Mouse (Mus musculus): ENCODE measurements around the gene Tex45. TPM values are rescaled to one million over a fixed set of nuclear protein-coding genes. Genes with fewer than 3 reads are reported as not detected.

Gene Tex45
- total and polyA plus RNA-seq, 3 experiments, result not detected

DNA sequence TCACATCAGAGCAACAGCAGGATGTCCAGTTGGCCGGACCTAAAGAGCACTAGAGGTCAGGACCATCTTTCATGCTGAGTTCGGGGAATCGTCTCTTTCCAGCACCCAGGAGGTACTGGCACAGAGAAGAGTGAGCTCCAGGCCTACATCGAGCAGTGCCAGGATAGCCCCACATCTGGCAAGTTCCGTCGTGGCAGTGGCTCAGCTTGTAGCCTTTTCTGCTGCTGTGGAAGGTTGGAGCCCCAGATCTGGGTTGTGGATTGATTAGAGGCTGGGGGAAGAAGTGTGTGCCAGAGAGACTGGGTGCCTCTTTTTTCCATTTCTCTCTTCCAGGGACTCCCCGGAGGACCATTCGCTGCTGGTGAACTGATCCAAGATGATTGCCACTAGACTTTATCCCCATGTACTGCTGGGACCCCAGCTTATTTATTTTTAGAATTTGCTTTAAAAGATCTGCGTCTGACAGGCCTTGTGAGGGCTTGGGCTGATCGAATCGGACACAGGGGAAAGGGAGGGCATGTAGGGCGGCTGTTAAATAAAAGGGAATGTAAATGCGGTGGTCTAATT, 44.1 kb downstream of the Tex45 start:
- no peak overlapping the region for H3K4me3 ChIP-seq (replicated peaks in 1 of 3; ENCODE audit: low read depth in 2 of 3, low read length in 2 of 3, poor library complexity in 1 of 3)
- peaks cover 3% of the 10 kb centered on the region; the same call in 1 of the 2 replicates for H3K79me2 ChIP-seq (replicated peaks; ENCODE audit: control insufficient read depth, extremely low read depth, insufficient read depth, poor library complexity, severe bottlenecking)
- no peaks in the 10 kb centered on the region for H3K27me3 ChIP-seq (replicated peaks)
- no peak overlapping the region for H3K27ac ChIP-seq (ENCODE audit: insufficient read depth, low read depth)
- dilution Hi-C loops (cut with MboI; ENCODE audit: extremely low pct_ligation_motif_present, extremely low pct_unique_long_range_greater_than_20kb, low sequenced_read_pairs), result no loop called here
- H3K36me3 ChIP-seq (replicated peaks in 1 of 2; ENCODE audit: control insufficient read depth in 1 of 2, insufficient read depth in 1 of 2, low read length in 1 of 2), result peaks cover 32 to 60% of the 10 kb centered on the region in 2 experiments
- peak overlapping the region; percentile 47; the same call in 1 of the 2 replicates for H3K4me2 ChIP-seq (ENCODE audit: insufficient read depth, low read depth, poor library complexity, severe bottlenecking)
- no peaks in the 10 kb centered on the region for H3K9me3 ChIP-seq (replicated peaks; ENCODE audit: low read length)
- in situ Hi-C loops (cut with MboI; ENCODE audit: low pct_ligation_motif_present, low pct_unique_long_range_greater_than_20kb, low sequenced_read_pairs), result no loop called here
- DNase-seq (ENCODE audit: extremely low read depth), result no peak
- H3K9ac ChIP-seq (ENCODE audit: insufficient read depth, low read depth), result no peak overlapping the region
- TF ChIP-seq MAZ (IDR thresholded peaks at IDR 0.05; ENCODE audit: low read depth, low read length) (no peak), PAX5 (IDR thresholded peaks at IDR 0.05; ENCODE audit: low read length) (no peak), MAFK (IDR thresholded peaks at IDR 0.05; ENCODE audit: insufficient replicate concordance, low read length) (no peak), TBP (conservative IDR thresholded peaks at IDR 0.05; ENCODE audit: low read depth, low read length) (no peak), MEF2A (IDR thresholded peaks at IDR 0.05; ENCODE audit: borderline replicate concordance, low read depth, low read length) (no peak), ZNF384 (IDR thresholded peaks at IDR 0.05; ENCODE audit: low read depth, low read length) (no peak), CTCF (conservative IDR thresholded peaks at IDR 0.05 in 1 of 2, IDR thresholded peaks at IDR 0.05 in 1 of 2; ENCODE audit: low read depth in 2 of 2, low read length in 2 of 2) (no peak), EP300 (IDR thresholded peaks at IDR 0.05; ENCODE audit: low read length) (no peak), USF2 (conservative IDR thresholded peaks at IDR 0.05; ENCODE audit: low read depth, low read length) (no peak), MXI1 (IDR thresholded peaks at IDR 0.05; ENCODE audit: low read depth, low read length) (no peak), ELF1 (IDR thresholded peaks at IDR 0.05; ENCODE audit: low read depth, low read length) (no peak), RCOR1 (conservative IDR thresholded peaks at IDR 0.05; ENCODE audit: low read depth, low read length) (no peak), USF1 (IDR thresholded peaks at IDR 0.05; ENCODE audit: low read depth, low read length) (no peak), JUN (IDR thresholded peaks at IDR 0.05; ENCODE audit: insufficient read depth, low read depth, low read length) (no peak), SMC3 (IDR thresholded peaks at IDR 0.05; ENCODE audit: low read depth, low read length) (no peak), CHD1 (IDR thresholded peaks at IDR 0.05; ENCODE audit: low read depth, low read length) (no peak), RAD21 (IDR thresholded peaks at IDR 0.05; ENCODE audit: low read depth, low read length) (no peak), IRF4 (IDR thresholded peaks at IDR 0.05; ENCODE audit: low read depth, low read length) (no peak), ZKSCAN1 (IDR thresholded peaks at IDR 0.05; ENCODE audit: borderline replicate concordance, low read depth, low read length) (no peak)
- peaks cover 2 to 15% of the 10 kb centered on the region in 2 experiments; a peak in 2 of 4 replicates for H3K4me1 ChIP-seq (ENCODE audit: control insufficient read depth in 1 of 2, insufficient read depth in 2 of 2)

GRCm38 (mm10) chr8:3515260-3515671, 44.6 kb downstream of the Tex45 start, which contains the start of gene Pnpla6:
TSS of gene Pnpla6 (plus strand) at chr8:3515384.
- Histone ChIP-seq H3K4me3 (replicated peaks in 1 of 3; ENCODE audit: low read depth in 2 of 3, low read length in 2 of 3, poor library complexity in 1 of 3) (peak within 1 kb of the TSS; percentile 86 to 93 (median 88)), H3K9me3 (replicated peaks; ENCODE audit: low read length) (no peaks in the 10 kb centered on the region), H3K4me1 (ENCODE audit: control insufficient read depth in 1 of 2, insufficient read depth in 2 of 2) (peaks cover 2 to 15% of the 10 kb centered on the region in 2 experiments; a peak in 2 of 4 replicates), H3K36me3 (replicated peaks in 1 of 2; ENCODE audit: control insufficient read depth in 1 of 2, insufficient read depth in 1 of 2, low read length in 1 of 2) (peaks cover 33 to 60% of the 10 kb centered on the region in 2 experiments), H3K4me2 (ENCODE audit: insufficient read depth, low read depth, poor library complexity, severe bottlenecking) (peak within 1 kb of the TSS; percentile 64), H3K27ac (ENCODE audit: insufficient read depth, low read depth) (0 out of 2 replicates have a peak within 1 kb of the TSS, but pooled peaks have one; percentile 3), H3K9ac (ENCODE audit: insufficient read depth, low read depth) (peak within 1 kb of the TSS; percentile 77), H3K79me2 (replicated peaks; ENCODE audit: control insufficient read depth, extremely low read depth, insufficient read depth, poor library complexity, severe bottlenecking) (peaks cover 3% of the 10 kb centered on the region; the same call in 1 of the 2 replicates), H3K27me3 (replicated peaks) (no peaks in the 10 kb centered on the region)
- dilution Hi-C loops (cut with MboI; ENCODE audit: extremely low pct_ligation_motif_present, extremely low pct_unique_long_range_greater_than_20kb, low sequenced_read_pairs), result no loop called here
- in situ Hi-C loops (cut with MboI; ENCODE audit: low pct_ligation_motif_present, low pct_unique_long_range_greater_than_20kb, low sequenced_read_pairs), result no loop called here
- DNase-seq (ENCODE audit: extremely low read depth), result peak; percentile 74
- TF ChIP-seq MAX (IDR thresholded peaks at IDR 0.05; ENCODE audit: low read length), result peak; percentile 34; the same call in 1 of the 2 replicates
- no peak for TF ChIP-seq UBTF (IDR thresholded peaks at IDR 0.05; ENCODE audit: low read depth, low read length)
- TF ChIP-seq MEF2A (IDR thresholded peaks at IDR 0.05; ENCODE audit: borderline replicate concordance, low read depth, low read length), result 0 out of 2 replicates have a peak, but pooled peaks have one; percentile 28
- peak; percentile 86 for TF ChIP-seq NRF1 (IDR thresholded peaks at IDR 0.05; ENCODE audit: low read depth, low read length)
- peak; percentile 90; the same call in 1 of the 2 replicates for TF ChIP-seq RCOR1 (conservative IDR thresholded peaks at IDR 0.05; ENCODE audit: low read depth, low read length)
- TF ChIP-seq ZC3H11A (IDR thresholded peaks at IDR 0.05; ENCODE audit: low read depth, low read length), result no peak
- no peak for TF ChIP-seq POLR2AphosphoS2 (IDR thresholded peaks at IDR 0.05; ENCODE audit: low read depth, low read length)
- TF ChIP-seq KAT2A (IDR thresholded peaks at IDR 0.05; ENCODE audit: insufficient replicate concordance, low read length), result peak; percentile 68; the same call in 1 of the 2 replicates
- peak; percentile 71 for TF ChIP-seq POLR2A (IDR thresholded peaks at IDR 0.05; ENCODE audit: low read depth, low read length)
- peak; percentile 20; the same call in 1 of the 2 replicates for TF ChIP-seq TCF12 (IDR thresholded peaks at IDR 0.05; ENCODE audit: low read depth, low read length)
- peak; percentile 52 for TF ChIP-seq MXI1 (IDR thresholded peaks at IDR 0.05; ENCODE audit: low read depth, low read length)
- no peak for TF ChIP-seq BHLHE40 (IDR thresholded peaks at IDR 0.05; ENCODE audit: low read depth, low read length)
- peak; percentile 66; the same call in 1 of the 2 replicates for TF ChIP-seq TBP (conservative IDR thresholded peaks at IDR 0.05; ENCODE audit: low read depth, low read length)
- peak; percentile 75 for TF ChIP-seq CHD2 (IDR thresholded peaks at IDR 0.05; ENCODE audit: low read length)
- no peak for TF ChIP-seq ZMIZ1 (IDR thresholded peaks at IDR 0.05; ENCODE audit: low read depth, low read length)
- TF ChIP-seq SIN3A (IDR thresholded peaks at IDR 0.05; ENCODE audit: low read length), result peak; percentile 94
- TF ChIP-seq CHD1 (IDR thresholded peaks at IDR 0.05; ENCODE audit: low read depth, low read length), result 0 out of 2 replicates have a peak, but pooled peaks have one; percentile 21
- no peak for TF ChIP-seq MAZ (IDR thresholded peaks at IDR 0.05; ENCODE audit: low read depth, low read length)
